Mouse (Mus musculus) bone marrow, adult 2 months (tissue): ENCODE results near the gene Slc24a2. TPM values are rescaled to one million over a fixed set of nuclear protein-coding genes. Genes with fewer than 3 reads are reported as not detected.

Experiments
- H3K27ac ChIP-seq: fragments of 200-500 bp; 2 replicates; pipeline ENCODE4 v1.5.1; 2012; ENCODE audit warnings: low read depth, mild to moderate bottlenecking, control low read depth, inconsistent platforms, low read length; ENCODE audit not compliant: control insufficient read depth, poor library complexity, insufficient read depth
- H3K4me1 ChIP-seq: fragments of 200-500 bp; 2 replicates; pipeline ENCODE4 v1.6.1; 2011; ENCODE audit warnings: low read length; ENCODE audit not compliant: control insufficient read depth, insufficient read depth
- H3K4me3 ChIP-seq: fragments of 200-500 bp; replicated peaks from 2 replicates; pipeline ENCODE3; 2011; ENCODE audit warnings: mild to moderate bottlenecking, low read depth, low read length, control low read depth; ENCODE audit not compliant: control insufficient read depth
- CTCF ChIP-seq: fragments of 200-500 bp; IDR thresholded peaks from 2 replicates; pipeline ENCODE4 v1.5.1; 2011; ENCODE audit warnings: low read length, control low read depth; ENCODE audit not compliant: control insufficient read depth, insufficient read depth
- POLR2A ChIP-seq: fragments of 200-500 bp; IDR thresholded peaks from 2 replicates; pipeline ENCODE4 v1.6.1; 2011; ENCODE audit warnings: low read depth, mild to moderate bottlenecking, control low read depth, low read length, borderline replicate concordance; ENCODE audit not compliant: control insufficient read depth
- WGBS: fragments of 180-500 bp; shearing (Covaris S2); methylation state at CpG from one replicate; pipeline ENCODE4 v1.1.7; 2018; 5-methylcytosine and 5-hydroxymethylcytosine counted together
- polyA plus RNA-seq: library from polyadenylated mRNA; stranded (reverse); fragments of >200 nt; gene quantifications from 2 replicates; pipeline ENCODE4 v1.2.4, GENCODE M21; 2011; ENCODE audit warnings: low replicate concordance; ENCODE audit not compliant: missing spikeins, insufficient read depth, insufficient read length

Gene Slc24a2
- polyA plus RNA-seq, 1 experiment, result not detected

- TF ChIP-seq POLR2A (no peak), CTCF (no peak)
- Histone ChIP-seq H3K4me1 (no peaks in the 10 kb centered on the region), H3K27ac (no peak overlapping the region), H3K4me3 (no peak overlapping the region)
- 44% methylated on average over 2 of the region's 2 CpGs for WGBS
Observed at GRCm38 (mm10) chr4:87078726-87079125, 151.6 kb downstream of the Slc24a2 start.

GRCm38 (mm10) chr4:87075761-87076160 lies 154.5 kb downstream of the Slc24a2 start:
- Histone ChIP-seq H3K27ac (no peak overlapping the region), H3K4me1 (no peaks in the 10 kb centered on the region), H3K4me3 (no peak overlapping the region)
- WGBS, result 69% methylated on average over 3 of the region's 3 CpGs
- TF ChIP-seq CTCF (no peak), POLR2A (no peak)

GRCm38 (mm10) chr4:87068121-87068520 lies 162.2 kb downstream of the Slc24a2 start:
- H3K4me3 ChIP-seq, result no peak overlapping the region
- H3K27ac ChIP-seq, result no peak overlapping the region
- no peaks in the 10 kb centered on the region for H3K4me1 ChIP-seq
- 67% methylated on average over 3 of the region's 3 CpGs for WGBS
- TF ChIP-seq CTCF (no peak), POLR2A (no peak)

GRCm38 (mm10) chr4:87065227-87065626 lies 165.1 kb downstream of the Slc24a2 start:
- Histone ChIP-seq H3K4me1 (no peaks in the 10 kb centered on the region), H3K27ac (no peak overlapping the region)
- TF ChIP-seq CTCF (no peak), POLR2A (no peak)

GRCm38 (mm10) chr4:87064561-87064960 lies 165.7 kb downstream of the Slc24a2 start:
- WGBS, result 88% methylated on average over 2 of the region's 2 CpGs
- TF ChIP-seq CTCF (no peak), POLR2A (no peak)
- H3K4me1 ChIP-seq, result no peaks in the 10 kb centered on the region
- no peak overlapping the region for H3K27ac ChIP-seq
- no peak overlapping the region for H3K4me3 ChIP-seq

More at GRCm38 (mm10) chr4:87065227-87065626, 165.1 kb downstream of the Slc24a2 start:
- no peak overlapping the region for H3K4me3 ChIP-seq
- 85% methylated on average over 5 of the region's 5 CpGs for WGBS

GRCm38 (mm10) chr4:87062771-87063253 lies 167.5 kb downstream of the Slc24a2 start:
- TF ChIP-seq CTCF (no peak), POLR2A (no peak)
- no peaks in the 10 kb centered on the region for H3K4me1 ChIP-seq
- no peak overlapping the region for H3K4me3 ChIP-seq
- no peak overlapping the region for H3K27ac ChIP-seq
- WGBS, result 71% methylated on average over 6 of the region's 6 CpGs

- TF ChIP-seq POLR2A (no peak), CTCF (no peak)
- Histone ChIP-seq H3K4me1 (no peaks in the 10 kb centered on the region), H3K27ac (no peak overlapping the region), H3K4me3 (no peak overlapping the region)
- WGBS, result 75% methylated on average over 2 of the region's 2 CpGs
Observed at GRCm38 (mm10) chr4:87061696-87062095, 168.6 kb downstream of the Slc24a2 start.

GRCm38 (mm10) chr4:87057572-87057971 lies 172.7 kb downstream of the Slc24a2 start:
- TF ChIP-seq POLR2A (no peak), CTCF (no peak)
- H3K27ac ChIP-seq, result no peak overlapping the region
- no peaks in the 10 kb centered on the region for H3K4me1 ChIP-seq
- 78% methylated on average over 3 of the region's 3 CpGs for WGBS
- H3K4me3 ChIP-seq, result no peak overlapping the region

GRCm38 (mm10) chr4:87055768-87056167 lies 174.5 kb downstream of the Slc24a2 start:
- no peak overlapping the region for H3K4me3 ChIP-seq
- TF ChIP-seq POLR2A, result no peak
- TF ChIP-seq CTCF, result no peak
- H3K27ac ChIP-seq, result no peak overlapping the region
- H3K4me1 ChIP-seq, result no peaks in the 10 kb centered on the region
- WGBS, result 28% methylated on average over 7 of the region's 7 CpGs
